Mouse (Mus musculus) layer of hippocampus, postnatal 25 days (tissue): ENCODE results near the gene Gm10272. TPM values are rescaled to one million over a fixed set of nuclear protein-coding genes. Genes with fewer than 3 reads are reported as not detected.
"Not testable (repeated sequence)": the region's sequence is repeated elsewhere in the genome, so short reads cannot be mapped to it uniquely, and the experiment has no call there.

Experiments
- DNase-seq, 2 experiments: peaks; one replicate each; pipeline ENCODE4 v3.0.0; 2022; ENCODE audit warnings: mixed read lengths in 2 of 2, low spot score in 1 of 2; ENCODE audit errors: extremely low spot score in 1 of 2
- total RNA-seq, 2 experiments: library from RNA; stranded (reverse); gene quantifications; 2 replicates each; pipeline ENCODE4 v1.2.3; 2021

Gm10272 gene
- total RNA-seq, result not detected

- DNase-seq, result no peak
Observed at GRCm38 (mm10) chr10:77706326-77706725, at the start of gene Gm10272. Gene Gm10272 (plus strand): TSS chr10:77706626.

GRCm38 (mm10) chr10:77658286-77658994, 48.0 kb upstream of the Gm10272 start:
- DNase-seq, result no peak

- DNase-seq, result no peak
Observed at GRCm38 (mm10) chr10:77663949-77664665, 42.3 kb upstream of the Gm10272 start.

GRCm38 (mm10) chr10:77666342-77666741, 40.1 kb upstream of the Gm10272 start:
- DNase-seq, result no peak

DNA sequence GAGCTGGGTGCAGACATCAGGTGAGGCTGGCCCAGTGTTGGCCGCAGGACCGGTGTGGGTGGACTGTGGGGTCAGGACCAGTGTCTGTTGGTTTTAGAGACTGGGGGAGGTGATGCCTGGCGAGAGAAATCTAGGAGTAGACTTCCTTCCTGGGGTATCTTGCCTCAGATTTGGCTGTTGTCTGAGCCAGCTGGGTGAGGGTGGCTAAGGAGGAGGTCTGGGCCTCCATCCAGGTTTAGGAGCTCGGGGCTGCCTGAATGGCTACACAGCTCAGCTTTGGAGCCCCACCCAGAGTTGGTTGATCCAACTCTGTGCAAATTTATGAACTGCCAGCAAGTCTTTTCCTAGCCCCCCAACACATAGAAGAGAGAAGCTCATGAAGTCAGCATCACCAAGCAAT, 39.0 kb upstream of the Gm10272 start:
- DNase-seq, result no peak

GRCm38 (mm10) chr10:77670710-77671109, 35.7 kb upstream of the Gm10272 start:
- DNase-seq, result no peak

- no peak for DNase-seq
Observed at GRCm38 (mm10) chr10:77671519-77671918, 34.9 kb upstream of the Gm10272 start.

DNA sequence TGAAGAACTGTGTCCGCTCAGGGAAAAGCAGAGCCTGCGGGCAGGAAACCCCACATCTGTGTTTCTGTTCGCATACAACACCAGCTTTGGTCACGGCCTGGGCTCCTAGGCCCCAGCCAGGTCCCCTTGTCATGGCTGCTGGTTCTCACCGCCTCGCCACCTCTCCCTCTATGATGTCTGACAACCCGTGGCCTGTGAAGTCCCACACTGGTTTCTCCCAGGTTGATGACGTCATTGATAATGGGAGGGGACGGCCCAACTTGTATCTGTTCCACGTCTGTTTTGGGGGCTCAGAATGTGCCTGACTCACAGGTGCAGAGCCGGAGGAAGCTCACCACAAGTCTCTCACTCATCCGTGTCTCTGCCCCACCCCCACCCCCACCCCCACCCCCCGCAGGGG, 32.7 kb upstream of the Gm10272 start:
- DNase-seq, result no peak

DNA sequence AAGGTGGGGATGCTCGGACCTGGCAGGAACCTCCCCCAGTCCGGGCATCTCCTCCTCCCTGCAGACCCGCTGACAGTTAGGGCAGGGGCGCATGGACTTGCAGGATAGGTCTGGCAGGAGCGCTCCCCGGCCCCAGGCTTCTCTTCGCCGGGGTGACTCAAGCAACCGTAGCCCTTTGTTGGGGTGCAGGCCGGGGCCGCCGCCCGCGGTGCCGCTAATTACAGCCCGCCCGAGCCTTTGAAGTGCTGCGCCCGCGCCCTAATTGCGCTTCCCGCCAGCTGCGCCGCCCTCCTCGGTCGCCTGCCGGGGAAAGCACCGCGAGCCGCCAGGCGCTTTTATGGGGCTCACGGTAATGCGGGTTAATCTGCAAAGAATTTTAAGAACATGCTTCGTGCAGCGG, 28.9 kb upstream of the Gm10272 start:
- no peak for DNase-seq

GRCm38 (mm10) chr10:77682994-77683393, 23.4 kb upstream of the Gm10272 start:
- DNase-seq, result no peak

GRCm38 (mm10) chr10:77684181-77684580, 22.2 kb upstream of the Gm10272 start:
- no peak for DNase-seq

GRCm38 (mm10) chr10:77685895-77686664, 20.3 kb upstream of the Gm10272 start, which contains the start of gene Tspear:
Gene Tspear (plus strand): TSS chr10:77686569.
- no peak for DNase-seq

- no peak for DNase-seq
Observed at GRCm38 (mm10) chr10:77687021-77687420, 19.4 kb upstream of the Gm10272 start.

GRCm38 (mm10) chr10:77690356-77690807, 16.0 kb upstream of the Gm10272 start, which contains the start of gene Gm19402:
Gene Gm19402 (minus strand): TSS chr10:77690757.
- not testable (repeated sequence) for DNase-seq

DNA sequence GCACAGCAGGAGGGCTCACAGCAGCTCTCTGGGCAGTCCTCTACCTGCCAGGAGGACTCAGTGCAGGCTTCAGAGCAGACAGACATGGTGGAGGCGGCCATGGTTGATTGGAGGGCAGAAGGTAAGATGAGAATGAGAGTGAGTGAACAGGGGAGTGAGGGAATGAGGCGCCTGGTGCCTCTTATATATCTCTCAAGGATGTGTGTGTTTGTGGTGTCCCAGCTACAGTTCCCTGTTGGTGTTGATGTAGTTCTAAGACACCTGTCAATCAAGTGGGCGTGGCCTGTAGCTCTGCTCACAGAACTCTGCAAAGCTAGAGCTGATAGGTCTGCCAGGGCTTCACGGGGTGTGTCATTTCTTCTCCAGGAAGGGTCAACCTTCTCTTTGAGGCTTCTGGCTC, 9.3 kb upstream of the Gm10272 start, which contains the start of gene Gm9508:
Gene Gm9508 (minus strand): TSS at position 101 of the 400 bp plus-strand sequence.
- no peak for DNase-seq

GRCm38 (mm10) chr10:77709831-77710230, 3.4 kb downstream of the Gm10272 start:
- DNase-seq, result peak in 1 of 2 experiments; percentile 29

DNA sequence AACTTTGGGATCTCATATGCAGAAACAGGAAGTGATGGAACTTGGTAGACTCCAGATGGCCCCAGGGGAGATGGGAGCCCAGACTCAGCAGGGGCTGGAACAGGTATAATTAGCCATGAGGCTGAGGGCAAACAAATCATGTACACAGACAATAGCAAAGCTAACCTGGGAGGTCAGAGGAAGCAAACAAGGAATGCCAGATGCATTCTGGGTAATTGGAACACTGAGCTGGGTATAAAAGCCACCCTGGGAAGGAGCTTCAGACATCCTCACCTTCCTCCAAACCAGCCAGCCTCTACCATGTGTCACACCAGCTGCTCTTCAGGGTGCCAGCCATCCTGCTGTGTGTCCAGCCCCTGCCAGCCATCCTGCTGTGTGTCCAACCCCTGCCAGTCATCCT, 4.7 kb downstream of the Gm10272 start, which contains the start of gene Gm10024:
Gene Gm10024 (plus strand): TSS at position 301 of the 400 bp plus-strand sequence.
- DNase-seq, result not testable (repeated sequence)

GRCm38 (mm10) chr10:77713734-77714133, 7.3 kb downstream of the Gm10272 start:
- no peak for DNase-seq

GRCm38 (mm10) chr10:77715507-77715906, 9.1 kb downstream of the Gm10272 start, which contains the start of gene Gm10142:
Gene Gm10142 (plus strand): TSS chr10:77715807.
- no peak for DNase-seq

DNA sequence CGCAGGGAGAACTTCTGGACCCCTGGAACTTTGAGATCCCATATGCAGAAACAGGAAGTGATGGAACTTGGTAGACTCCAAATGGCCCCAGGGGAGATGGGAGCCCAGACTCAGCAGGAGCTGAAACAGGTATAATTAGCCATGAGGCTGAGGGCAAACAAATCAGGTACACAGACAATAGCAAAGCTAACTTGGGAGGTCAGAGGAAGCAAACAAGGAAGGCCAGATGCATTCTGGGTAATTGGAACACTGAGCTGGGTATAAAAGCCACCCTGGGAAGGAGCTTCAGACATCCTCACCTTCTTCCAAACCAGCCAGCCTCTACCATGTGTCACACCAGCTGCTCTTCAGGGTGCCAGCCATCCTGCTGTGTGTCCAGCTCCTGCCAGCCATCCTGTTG, 13.9 kb downstream of the Gm10272 start, which contains the start of gene Krtap12-1:
Gene Krtap12-1 (plus strand): TSS at position 301 of the 400 bp plus-strand sequence.
- not testable (repeated sequence) for DNase-seq
